Mouse (Mus musculus) bone marrow macrophage, adult 2 months (primary cell): ENCODE data around the gene Cbl.

Source experiments
- CTCF ChIP-seq: IDR thresholded peaks from 2 replicates; pipeline ENCODE4 v1.5.1; 2012; ENCODE audit warnings: low read depth, mild to moderate bottlenecking, low read length, moderate library complexity
- POLR2A ChIP-seq: IDR thresholded peaks from 2 replicates; pipeline ENCODE4 v1.6.1; 2012; ENCODE audit warnings: mild to moderate bottlenecking, low read depth, low read length, borderline replicate concordance

DNA sequence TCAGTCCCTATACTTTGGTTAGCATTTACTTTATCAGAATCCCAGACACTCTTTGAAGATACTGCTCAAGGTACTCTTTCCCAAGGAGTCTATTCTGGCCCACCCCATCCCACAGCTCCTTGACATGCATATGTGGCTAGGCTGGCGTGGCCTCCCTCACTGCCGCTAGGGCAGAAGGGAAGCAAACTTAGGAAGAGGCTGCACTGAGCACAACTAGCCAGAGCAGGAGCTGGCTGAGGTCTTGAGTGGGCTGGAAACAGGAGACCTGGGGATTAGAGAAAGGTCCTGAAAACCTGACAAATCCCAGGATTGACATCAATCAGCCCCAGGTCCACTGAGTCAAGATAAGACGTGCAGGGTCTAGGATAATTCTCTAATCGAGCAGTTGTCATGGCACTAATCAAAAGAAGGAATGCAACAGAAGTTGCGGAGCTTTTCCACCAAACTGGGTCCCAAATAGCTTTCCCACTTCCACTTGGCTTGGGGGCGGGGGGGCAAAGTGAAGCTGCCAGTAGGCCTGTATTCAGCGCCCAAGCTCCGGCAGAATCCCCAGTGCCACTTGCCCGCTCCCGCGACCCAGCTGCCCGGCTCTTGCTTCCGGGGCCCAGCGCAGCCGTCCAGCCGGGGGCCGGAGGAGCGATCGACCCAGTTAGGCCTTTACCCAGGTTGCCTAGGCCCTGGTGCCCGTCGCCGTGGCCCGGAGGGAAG lies 33.6 kb upstream of the Cbl start:
- TF ChIP-seq CTCF (no peak), POLR2A (no peak)
